Mouse (Mus musculus) MEL (cell line): ENCODE measurements around the gene Ap1ar. TPM values are rescaled to one million over a fixed set of nuclear protein-coding genes. Genes with fewer than 3 reads are reported as not detected.

Experiments
- DNase-seq: peaks from one replicate; pipeline ENCODE4 v3.0.0; 2011; ENCODE audit warnings: low read depth, low spot score
- H3K27ac ChIP-seq: 2 replicates; pipeline ENCODE4 v1.5.1; 2012; ENCODE audit warnings: low read depth, mild to moderate bottlenecking, control low read depth, low read length, moderate library complexity; ENCODE audit not compliant: control insufficient read depth
- H3K27me3 ChIP-seq, 2 experiments: fragments of 150-350 bp in 1 of 2; sonication (generic) in 1 of 2; 2 replicates each; pipeline ENCODE4 v1.6.1; 2012; ENCODE audit warnings: low read length in 2 of 2, mild to moderate bottlenecking in 2 of 2, improper control_type of control experiment in 1 of 2, moderate library complexity in 1 of 2; ENCODE audit not compliant: insufficient read depth in 2 of 2, control insufficient read depth in 1 of 2
- H3K36me3 ChIP-seq, 2 experiments: 2 replicates each; pipeline ENCODE4 v1.6.1; 2012 to 2014; ENCODE audit warnings: low read length in 2 of 2, improper control_type of control experiment in 1 of 2, inconsistent platforms in 1 of 2, mild to moderate bottlenecking in 1 of 2; ENCODE audit not compliant: insufficient read depth in 2 of 2, control insufficient read depth in 1 of 2
- H3K4me1 ChIP-seq, 2 experiments: fragments of 150-350 bp in 1 of 2; sonication (generic) in 1 of 2; 2 replicates each; pipeline ENCODE4 v1.6.1; 2012; ENCODE audit warnings: low read length in 2 of 2, improper control_type of control experiment in 1 of 2, mild to moderate bottlenecking in 1 of 2; ENCODE audit not compliant: insufficient read depth in 2 of 2, control insufficient read depth in 1 of 2
- H3K4me3 ChIP-seq, 2 experiments: fragments of 150-350 bp in 1 of 2; sonication (generic) in 1 of 2; 2 replicates each; pipeline ENCODE4 v1.5.1; 2012; ENCODE audit warnings: low read depth in 2 of 2, low read length in 2 of 2, mild to moderate bottlenecking in 2 of 2, moderate library complexity in 2 of 2, control low read depth in 1 of 2, improper control_type of control experiment in 1 of 2; ENCODE audit not compliant: control insufficient read depth in 1 of 2, insufficient read depth in 1 of 2
- H3K79me2 ChIP-seq: 2 replicates; pipeline ENCODE4 v1.6.1; 2012; ENCODE audit warnings: mild to moderate bottlenecking, low read length, moderate library complexity; ENCODE audit not compliant: control insufficient read depth, poor library complexity, insufficient read depth
- H3K9ac ChIP-seq: 2 replicates; pipeline ENCODE4 v1.6.1; 2012; ENCODE audit warnings: low read depth, mild to moderate bottlenecking, control low read depth, low read length, moderate library complexity; ENCODE audit not compliant: control insufficient read depth, poor library complexity, severe bottlenecking
- H3K9me3 ChIP-seq: fragments of 150-350 bp; sonication (generic); replicated peaks from 2 replicates; pipeline ENCODE4 v1.6.1; 2012; ENCODE audit warnings: mild to moderate bottlenecking, low read length, improper control_type of control experiment, moderate library complexity; ENCODE audit not compliant: insufficient read depth
- ELF1 ChIP-seq: IDR thresholded peaks from 2 replicates; pipeline ENCODE4 v1.6.1; 2014; ENCODE audit warnings: low read depth, mild to moderate bottlenecking, inconsistent platforms, low read length, improper control_type of control experiment, moderate library complexity
- EP300 ChIP-seq, 2 experiments: IDR thresholded peaks; 2 replicates each; pipeline ENCODE4 v1.6.1; 2011; ENCODE audit warnings: improper control_type of control experiment in 2 of 2, low read length in 2 of 2, low read depth in 1 of 2, mild to moderate bottlenecking in 1 of 2
- GATA1 ChIP-seq: IDR thresholded peaks from 2 replicates; pipeline ENCODE4 v1.6.1; 2011; ENCODE audit warnings: low read depth, low read length, improper control_type of control experiment
- HCFC1 ChIP-seq: IDR thresholded peaks from 2 replicates; pipeline ENCODE4 v1.6.1; 2012; ENCODE audit warnings: low read depth, mild to moderate bottlenecking, inconsistent platforms, low read length, improper control_type of control experiment, moderate library complexity
- JUND ChIP-seq: IDR thresholded peaks from 2 replicates; pipeline ENCODE4 v1.6.1; 2011; ENCODE audit warnings: low read depth, mild to moderate bottlenecking, improper control_type of control experiment, low read length
- KAT2A ChIP-seq: conservative IDR thresholded peaks from 2 replicates; pipeline ENCODE4 v1.6.1; 2012; ENCODE audit warnings: low read depth, low read length, improper control_type of control experiment, inconsistent platforms
- MAFK ChIP-seq: IDR thresholded peaks from 2 replicates; pipeline ENCODE4 v1.6.1; 2011; ENCODE audit warnings: low read depth, mild to moderate bottlenecking, low read length, improper control_type of control experiment, borderline replicate concordance
- MAX ChIP-seq: IDR thresholded peaks from 2 replicates; pipeline ENCODE4 v1.6.1; 2011; ENCODE audit warnings: low read length, improper control_type of control experiment
- MAZ ChIP-seq: IDR thresholded peaks from 2 replicates; pipeline ENCODE4 v1.6.1; 2012; ENCODE audit warnings: low read depth, mild to moderate bottlenecking, inconsistent platforms, low read length, improper control_type of control experiment
- MEF2A ChIP-seq: IDR thresholded peaks from 2 replicates; pipeline ENCODE4 v1.6.1; 2014; ENCODE audit warnings: low read depth, mild to moderate bottlenecking, inconsistent platforms, low read length, improper control_type of control experiment; ENCODE audit not compliant: poor library complexity, insufficient replicate concordance, severe bottlenecking; ENCODE audit errors: extremely low read depth
- MYB ChIP-seq: IDR thresholded peaks from 2 replicates; pipeline ENCODE4 v1.6.1; 2011; ENCODE audit warnings: mild to moderate bottlenecking, low read depth, low read length, improper control_type of control experiment
- NELFE ChIP-seq: IDR thresholded peaks from 2 replicates; pipeline ENCODE4 v1.6.1; 2011; ENCODE audit warnings: low read depth, low read length, improper control_type of control experiment
- SIN3A ChIP-seq: IDR thresholded peaks from 2 replicates; pipeline ENCODE4 v1.6.1; 2012; ENCODE audit warnings: low read length, improper control_type of control experiment, inconsistent platforms
- SMC3 ChIP-seq: IDR thresholded peaks from 2 replicates; pipeline ENCODE4 v1.6.1; 2011; ENCODE audit warnings: low read depth, low read length, improper control_type of control experiment
- TAL1 ChIP-seq: IDR thresholded peaks from 2 replicates; pipeline ENCODE4 v1.6.1; 2012; ENCODE audit warnings: mild to moderate bottlenecking, inconsistent platforms, low read length, moderate library complexity, mixed read lengths
- TBP ChIP-seq: IDR thresholded peaks from 2 replicates; pipeline ENCODE4 v1.8.0; 2011; ENCODE audit warnings: low read depth, low read length, improper control_type of control experiment
- USF1 ChIP-seq: IDR thresholded peaks from 2 replicates; pipeline ENCODE4 v1.6.1; 2014; ENCODE audit warnings: low read depth, mild to moderate bottlenecking, inconsistent platforms, low read length, improper control_type of control experiment, moderate library complexity
- ZC3H11A ChIP-seq: IDR thresholded peaks from 2 replicates; pipeline ENCODE4 v1.6.1; 2012; ENCODE audit warnings: low read depth, mild to moderate bottlenecking, inconsistent platforms, low read length, improper control_type of control experiment
- ZNF384 ChIP-seq: IDR thresholded peaks from 2 replicates; pipeline ENCODE4 v1.6.1; 2012; ENCODE audit warnings: low read depth, mild to moderate bottlenecking, inconsistent platforms, low read length, improper control_type of control experiment
- polyA plus RNA-seq, 2 experiments: library from polyadenylated mRNA; stranded (reverse) in 1 of 2; unstranded in 1 of 2; fragments of >175 nt in 1 of 2; fragments of >200 nt in 1 of 2; gene quantifications; 2 replicates each; pipeline versions ENCODE4 v1.2.1 to v1.2.4; 2012; ENCODE audit warnings: low replicate concordance in 2 of 2, low read depth in 1 of 2; ENCODE audit not compliant: insufficient read length in 2 of 2, insufficient read depth in 1 of 2, missing spikeins in 1 of 2
- total RNA-seq: library from RNA; depleted of rRNA; stranded (reverse); fragments of 300-350 nt; gene quantifications from 2 replicates; pipeline ENCODE4 v1.2.3, GENCODE M21; 2012

Ap1ar gene
- total and polyA plus RNA-seq, 3 experiments: 65.0 to 107 TPM; not detected in 1

DNA sequence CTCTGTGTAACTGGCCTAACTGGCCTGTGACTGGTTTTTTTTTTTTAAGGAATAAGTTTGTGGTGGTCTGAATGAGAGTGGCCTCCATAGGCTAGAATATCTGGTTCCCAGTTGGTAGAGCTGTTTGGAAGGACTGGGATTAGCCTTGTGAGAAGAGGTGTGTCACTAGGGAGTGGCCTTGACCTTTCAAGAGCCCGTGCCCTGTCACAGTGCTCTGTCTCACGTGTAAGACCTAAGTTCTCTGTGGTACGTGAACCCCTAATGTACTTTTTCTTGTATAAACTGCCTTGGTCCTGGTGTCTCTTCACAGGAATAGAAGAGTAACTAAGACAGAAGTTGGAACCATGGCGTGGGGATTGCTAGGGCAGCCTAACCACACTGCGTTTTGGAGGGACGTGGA, 31.3 kb downstream of the Ap1ar start:
- no peak for DNase-seq
- H3K36me3 ChIP-seq: peaks cover 0 to 3% of the 10 kb centered on the region in 2 experiments; a peak in 3 of 4 replicates
- TF ChIP-seq MAX (no peak), KAT2A (no peak), TBP (no peak), TAL1 (no peak), MAFK (no peak), GATA1 (no peak)
- TF ChIP-seq, all 39 proteins: peak for 0
- H3K9ac ChIP-seq: no peak overlapping the region
- H3K27me3 ChIP-seq: no peaks in the 10 kb centered on the region
- H3K79me2 ChIP-seq: no peaks in the 10 kb centered on the region
- no peaks in the 10 kb centered on the region for H3K4me1 ChIP-seq
- no peak overlapping the region for H3K27ac ChIP-seq
- H3K4me3 ChIP-seq: no peak overlapping the region
- H3K9me3 ChIP-seq: no peaks in the 10 kb centered on the region

DNA sequence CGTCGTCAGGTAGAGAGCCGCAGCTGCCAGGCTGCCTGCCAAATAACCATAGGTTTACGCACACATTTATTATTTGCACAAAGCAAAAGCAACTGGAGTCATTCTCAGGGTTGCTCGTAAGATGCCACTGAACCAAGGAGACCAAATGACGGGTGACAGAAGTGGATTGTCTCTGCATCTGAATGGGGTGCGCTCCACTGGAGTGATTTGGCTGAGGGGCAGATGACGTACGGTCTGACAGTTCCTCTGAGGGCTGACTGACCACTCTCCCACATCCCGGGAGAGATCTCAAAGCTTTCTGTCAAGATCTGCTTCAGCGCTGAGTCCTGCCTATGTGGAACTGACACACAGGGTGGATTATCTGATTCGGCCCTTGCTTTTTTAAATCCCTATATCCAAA, 32.3 kb downstream of the Ap1ar start:
- Histone ChIP-seq H3K27ac (no peak overlapping the region), H3K4me3 (no peak overlapping the region), H3K36me3 (peaks cover 0 to 1% of the 10 kb centered on the region in 2 experiments; a peak in 1 of 4 replicates), H3K4me1 (no peaks in the 10 kb centered on the region), H3K79me2 (no peaks in the 10 kb centered on the region), H3K27me3 (no peaks in the 10 kb centered on the region), H3K9me3 (no peaks in the 10 kb centered on the region), H3K9ac (no peak overlapping the region)
- TF ChIP-seq ELF1: no peak
- TF ChIP-seq ZNF384: no peak
- TF ChIP-seq JUND: no peak
- TF ChIP-seq NELFE: no peak
- no peak for TF ChIP-seq MAZ
- no peak for TF ChIP-seq SMC3
- no peak for TF ChIP-seq TAL1
- no peak for TF ChIP-seq MEF2A
- TF ChIP-seq MYB: no peak
- TF ChIP-seq HCFC1: no peak
- TF ChIP-seq SIN3A: no peak
- no peak for TF ChIP-seq KAT2A
- TF ChIP-seq TBP: no peak
- TF ChIP-seq ZC3H11A: no peak
- no peak for TF ChIP-seq USF1
- TF ChIP-seq EP300 (IDR thresholded peaks at IDR 0.05; ENCODE audit: low read depth in 1 of 2, low read length in 2 of 2): no peak
- no peak for DNase-seq
